Mouse (Mus musculus): Measurements from ENCODE around the gene Ash1l. TPM values are rescaled to one million over a fixed set of nuclear protein-coding genes. Genes with fewer than 3 reads are reported as not detected.

Gene Ash1l
- polyA plus RNA-seq, 1 experiment: 18.8 TPM

DNA sequence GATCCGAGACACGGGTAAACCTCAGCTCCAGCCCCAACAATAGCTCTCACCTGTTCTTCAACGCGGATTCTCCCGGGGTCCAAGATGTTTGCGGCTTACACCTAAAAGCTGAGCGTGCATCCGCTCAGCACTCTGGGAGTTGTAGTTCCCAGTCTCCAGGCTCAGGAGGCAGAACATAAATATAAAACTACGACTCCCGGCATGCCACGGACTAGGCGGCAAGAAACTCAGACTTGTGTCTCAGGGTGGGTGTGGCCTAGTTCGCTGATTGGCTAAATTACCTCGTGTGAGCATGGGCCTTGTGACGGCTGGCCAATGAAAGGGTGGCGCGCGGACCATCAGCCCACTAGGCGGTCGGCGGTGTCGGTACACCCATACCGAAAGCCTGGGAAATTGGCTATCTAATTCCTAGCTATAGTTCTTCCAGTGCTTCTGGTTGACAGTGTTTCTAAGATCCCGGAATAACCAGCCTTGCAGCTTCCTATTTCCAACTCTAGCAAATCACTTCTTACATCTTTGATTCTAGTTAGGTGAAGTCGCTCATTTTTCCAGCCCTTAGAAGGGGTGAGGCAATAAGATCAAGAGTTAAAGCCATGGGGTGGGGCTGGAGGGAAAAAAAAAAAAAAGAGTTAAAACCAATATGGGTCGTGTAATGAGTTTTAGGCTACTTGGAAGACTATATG lies 151.5 kb downstream of the Ash1l start, which contains the start of gene Fdps:
Gene Fdps (minus strand): TSS at position 148 of the 683 bp plus-strand sequence.
- Histone ChIP-seq H3K27ac (ENCODE audit: control insufficient read depth, insufficient read depth, low read depth, low read length, poor library complexity) (peak within 1 kb of the TSS; percentile 12), H3K4me3 (replicated peaks; ENCODE audit: control insufficient read depth, low read depth, low read length) (peak within 1 kb of the TSS; percentile 73), H3K4me1 (ENCODE audit: control insufficient read depth, insufficient read depth, low read length) (peaks cover 1% of the 10 kb centered on the region; the same call in 1 of the 2 replicates)
- WGBS: under 1% methylated on average over 26 of the region's 26 CpGs
- TF ChIP-seq POLR2A (IDR thresholded peaks at IDR 0.05; ENCODE audit: borderline replicate concordance, control insufficient read depth, low read depth, low read length) (peak; percentile 42; the same call in 1 of the 2 replicates), CTCF (IDR thresholded peaks at IDR 0.05; ENCODE audit: control insufficient read depth, insufficient read depth, low read length) (peak; percentile 14; the same call in 1 of the 2 replicates)

GRCm38 (mm10) chr3:89102495-89103290 lies 152.3 kb downstream of the Ash1l start:
- TF ChIP-seq CTCF (IDR thresholded peaks at IDR 0.05; ENCODE audit: control insufficient read depth, insufficient read depth, low read length) (no peak), POLR2A (IDR thresholded peaks at IDR 0.05; ENCODE audit: borderline replicate concordance, control insufficient read depth, low read depth, low read length) (no peak)
- WGBS: 46% methylated on average over 12 of the region's 12 CpGs
- Histone ChIP-seq H3K4me1 (ENCODE audit: control insufficient read depth, insufficient read depth, low read length) (peaks cover 1% of the 10 kb centered on the region; the same call in 1 of the 2 replicates), H3K4me3 (replicated peaks; ENCODE audit: control insufficient read depth, low read depth, low read length) (no peak overlapping the region), H3K27ac (ENCODE audit: control insufficient read depth, insufficient read depth, low read depth, low read length, poor library complexity) (peak overlapping the region; percentile 12; the same call in 1 of the 2 replicates)

- WGBS: 37% methylated on average over 4 of the region's 4 CpGs
- TF ChIP-seq POLR2A (IDR thresholded peaks at IDR 0.05; ENCODE audit: borderline replicate concordance, control insufficient read depth, low read depth, low read length) (no peak), CTCF (IDR thresholded peaks at IDR 0.05; ENCODE audit: control insufficient read depth, insufficient read depth, low read length) (no peak)
These were observed 152.8 kb downstream of the Ash1l start for GRCm38 (mm10) chr3:89103291-89103595.

GRCm38 (mm10) chr3:89106881-89107280 lies 156.5 kb downstream of the Ash1l start:
- Histone ChIP-seq H3K27ac (ENCODE audit: control insufficient read depth, insufficient read depth, low read depth, low read length, poor library complexity) (no peak overlapping the region), H3K4me3 (replicated peaks; ENCODE audit: control insufficient read depth, low read depth, low read length) (no peak overlapping the region), H3K4me1 (ENCODE audit: control insufficient read depth, insufficient read depth, low read length) (peaks cover 1% of the 10 kb centered on the region; the same call in 1 of the 2 replicates)
- TF ChIP-seq CTCF (IDR thresholded peaks at IDR 0.05; ENCODE audit: control insufficient read depth, insufficient read depth, low read length) (no peak), POLR2A (IDR thresholded peaks at IDR 0.05; ENCODE audit: borderline replicate concordance, control insufficient read depth, low read depth, low read length) (no peak)

More at GRCm38 (mm10) chr3:89103291-89103595, 152.8 kb downstream of the Ash1l start:
- peak overlapping the region; percentile 67; the same call in 1 of the 2 replicates for H3K27ac ChIP-seq (ENCODE audit: control insufficient read depth, insufficient read depth, low read depth, low read length, poor library complexity)
- no peak overlapping the region for H3K4me3 ChIP-seq (replicated peaks; ENCODE audit: control insufficient read depth, low read depth, low read length)
- H3K4me1 ChIP-seq (ENCODE audit: control insufficient read depth, insufficient read depth, low read length): peaks cover 1% of the 10 kb centered on the region; the same call in 1 of the 2 replicates

- TF ChIP-seq POLR2A (IDR thresholded peaks at IDR 0.05; ENCODE audit: borderline replicate concordance, control insufficient read depth, low read depth, low read length): no peak
- TF ChIP-seq CTCF (IDR thresholded peaks at IDR 0.05; ENCODE audit: control insufficient read depth, insufficient read depth, low read length): no peak
These were observed 157.1 kb downstream of the Ash1l start for GRCm38 (mm10) chr3:89107545-89107944.

DNA sequence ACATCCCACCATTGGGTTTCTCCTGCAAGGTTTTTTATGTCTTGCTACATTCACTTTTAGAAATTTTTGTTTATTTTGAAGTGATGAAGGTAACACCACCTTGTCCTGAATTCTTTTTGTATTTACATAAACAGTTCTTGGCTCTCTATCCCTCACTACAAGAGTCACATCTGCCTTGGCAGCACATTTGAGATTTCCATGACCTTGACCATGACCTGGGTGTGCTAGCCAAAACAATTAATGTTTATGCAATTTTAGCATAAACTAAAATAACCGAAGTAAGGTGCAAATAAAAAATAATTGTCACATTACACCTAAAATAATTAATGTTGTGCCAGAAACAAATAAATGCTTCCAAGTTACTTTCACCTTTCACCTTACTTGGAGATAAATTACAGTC lies 157.7 kb downstream of the Ash1l start:
- 75% methylated on average over 1 of the region's 1 CpGs for WGBS
- Histone ChIP-seq H3K4me1 (ENCODE audit: control insufficient read depth, insufficient read depth, low read length) (peaks cover 1% of the 10 kb centered on the region; the same call in 1 of the 2 replicates), H3K27ac (ENCODE audit: control insufficient read depth, insufficient read depth, low read depth, low read length, poor library complexity) (no peak overlapping the region), H3K4me3 (replicated peaks; ENCODE audit: control insufficient read depth, low read depth, low read length) (no peak overlapping the region)
- TF ChIP-seq CTCF (IDR thresholded peaks at IDR 0.05; ENCODE audit: control insufficient read depth, insufficient read depth, low read length): no peak
- TF ChIP-seq POLR2A (IDR thresholded peaks at IDR 0.05; ENCODE audit: borderline replicate concordance, control insufficient read depth, low read depth, low read length): no peak

More at GRCm38 (mm10) chr3:89107545-89107944, 157.1 kb downstream of the Ash1l start:
- Histone ChIP-seq H3K4me1 (ENCODE audit: control insufficient read depth, insufficient read depth, low read length) (peaks cover 1% of the 10 kb centered on the region; the same call in 1 of the 2 replicates), H3K27ac (ENCODE audit: control insufficient read depth, insufficient read depth, low read depth, low read length, poor library complexity) (no peak overlapping the region), H3K4me3 (replicated peaks; ENCODE audit: control insufficient read depth, low read depth, low read length) (no peak overlapping the region)
- WGBS: 64% methylated on average over 3 of the region's 3 CpGs

DNA sequence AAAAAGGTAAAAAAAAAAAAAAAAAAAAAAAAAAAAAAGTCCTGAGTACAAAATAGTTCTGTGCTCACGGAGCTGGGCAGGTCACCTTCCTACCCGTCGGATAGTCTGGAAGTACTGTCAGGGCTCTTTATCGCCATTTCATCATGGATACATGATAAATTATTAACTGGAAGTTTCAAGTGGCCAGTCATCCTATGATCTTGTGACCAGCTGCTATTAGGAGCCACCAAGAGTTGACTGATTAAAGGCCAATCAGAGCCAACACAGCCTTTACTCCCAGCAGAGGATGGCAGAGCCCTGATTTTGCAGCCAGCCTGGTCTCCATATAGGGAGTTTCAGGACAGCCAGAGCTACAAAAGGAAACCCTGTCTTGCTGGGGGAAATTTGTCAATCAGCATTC lies 162.6 kb downstream of the Ash1l start:
- TF ChIP-seq POLR2A (IDR thresholded peaks at IDR 0.05; ENCODE audit: borderline replicate concordance, control insufficient read depth, low read depth, low read length): no peak
- no peak for TF ChIP-seq CTCF (IDR thresholded peaks at IDR 0.05; ENCODE audit: control insufficient read depth, insufficient read depth, low read length)
- no peak overlapping the region for H3K27ac ChIP-seq (ENCODE audit: control insufficient read depth, insufficient read depth, low read depth, low read length, poor library complexity)
- WGBS: 87% methylated on average over 4 of the region's 4 CpGs
- H3K4me3 ChIP-seq (replicated peaks; ENCODE audit: control insufficient read depth, low read depth, low read length): no peak overlapping the region
- H3K4me1 ChIP-seq (ENCODE audit: control insufficient read depth, insufficient read depth, low read length): peaks cover 1% of the 10 kb centered on the region; the same call in 1 of the 2 replicates

DNA sequence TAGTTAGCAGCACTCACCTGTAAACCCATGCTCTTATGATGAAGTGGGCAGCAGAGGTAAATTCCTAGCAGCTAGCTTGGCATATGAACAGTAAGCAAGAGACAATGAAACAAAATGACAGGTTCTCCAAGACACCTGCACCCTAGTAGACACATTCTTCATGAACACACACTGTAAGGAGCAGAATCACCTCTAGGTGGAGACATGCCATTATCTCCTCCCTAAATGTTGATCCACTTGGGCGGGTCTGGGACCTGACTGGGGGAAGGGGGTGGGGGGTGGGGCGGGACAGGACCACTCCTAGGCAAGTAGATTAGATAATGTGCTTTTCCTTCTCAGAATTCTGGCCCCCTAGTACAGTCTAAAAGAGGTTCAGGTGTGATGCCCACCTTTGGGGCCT lies 165.1 kb downstream of the Ash1l start:
- TF ChIP-seq CTCF (IDR thresholded peaks at IDR 0.05; ENCODE audit: control insufficient read depth, insufficient read depth, low read length) (peak; percentile 23; the same call in 1 of the 2 replicates), POLR2A (IDR thresholded peaks at IDR 0.05; ENCODE audit: borderline replicate concordance, control insufficient read depth, low read depth, low read length) (no peak)
- 6% methylated on average over 2 of the region's 2 CpGs for WGBS
- H3K4me3 ChIP-seq (replicated peaks; ENCODE audit: control insufficient read depth, low read depth, low read length): no peak overlapping the region
- H3K27ac ChIP-seq (ENCODE audit: control insufficient read depth, insufficient read depth, low read depth, low read length, poor library complexity): no peak overlapping the region
- no peaks in the 10 kb centered on the region for H3K4me1 ChIP-seq (ENCODE audit: control insufficient read depth, insufficient read depth, low read length)
